Mouse (Mus musculus): ENCODE data around the gene Haus6.
A peak's percentile ranks its signal among the peaks of the same experiment; 100 is the strongest.
"Not testable (repeated sequence)": the region's sequence is repeated elsewhere in the genome, so short reads cannot be mapped to it uniquely, and the experiment has no call there.

Haus6 gene

GRCm38 (mm10) chr4:86611524-86612288, at the start of gene Haus6:
Haus6 (minus strand) TSS chr4:86612055.
- DNase-seq (ENCODE audit: low spot score in 2 of 2), result peak; percentile 89 to 93

- DNase-seq (ENCODE audit: low spot score in 2 of 2), result no peak
Measured at GRCm38 (mm10) chr4:86657176-86657575, 45.3 kb upstream of the Haus6 start.

GRCm38 (mm10) chr4:86656410-86656809, 44.6 kb upstream of the Haus6 start:
- not testable (repeated sequence) for DNase-seq (ENCODE audit: low spot score in 2 of 2)

- DNase-seq (ENCODE audit: low spot score in 2 of 2), result no peak
Measured at GRCm38 (mm10) chr4:86651686-86652384, 40.0 kb upstream of the Haus6 start.

- not testable (repeated sequence) for DNase-seq (ENCODE audit: low spot score in 2 of 2)
Measured at GRCm38 (mm10) chr4:86648394-86648793, 36.5 kb upstream of the Haus6 start.

- not testable (repeated sequence) for DNase-seq (ENCODE audit: low spot score in 2 of 2)
Measured at GRCm38 (mm10) chr4:86637561-86637960, 25.7 kb upstream of the Haus6 start.

GRCm38 (mm10) chr4:86634873-86635272, 23.0 kb upstream of the Haus6 start:
- not testable (repeated sequence) for DNase-seq (ENCODE audit: low spot score in 2 of 2)

GRCm38 (mm10) chr4:86634312-86634711, 22.5 kb upstream of the Haus6 start:
- not testable (repeated sequence) for DNase-seq (ENCODE audit: low spot score in 2 of 2)

GRCm38 (mm10) chr4:86632556-86632955, 20.7 kb upstream of the Haus6 start:
- not testable (repeated sequence) for DNase-seq (ENCODE audit: low spot score in 2 of 2)

GRCm38 (mm10) chr4:86631831-86632230, 20.0 kb upstream of the Haus6 start:
- no peak for DNase-seq (ENCODE audit: low spot score in 2 of 2)

- not testable (repeated sequence) for DNase-seq (ENCODE audit: low spot score in 2 of 2)
Measured at GRCm38 (mm10) chr4:86626496-86626895, 14.6 kb upstream of the Haus6 start.

GRCm38 (mm10) chr4:86625463-86625862, 13.6 kb upstream of the Haus6 start:
- no peak for DNase-seq (ENCODE audit: low spot score in 2 of 2)

- DNase-seq (ENCODE audit: low spot score in 2 of 2), result not testable (repeated sequence)
Measured at GRCm38 (mm10) chr4:86622532-86622931, 10.7 kb upstream of the Haus6 start.

- DNase-seq (ENCODE audit: low spot score in 2 of 2), result no peak
Measured at GRCm38 (mm10) chr4:86622116-86622515, 10.3 kb upstream of the Haus6 start.

- DNase-seq (ENCODE audit: low spot score in 2 of 2), result no peak
Measured at GRCm38 (mm10) chr4:86620506-86620905, 8.7 kb upstream of the Haus6 start.

- no peak for DNase-seq (ENCODE audit: low spot score in 2 of 2)
Measured at GRCm38 (mm10) chr4:86612289-86612620, 400 bp upstream of the Haus6 start.

GRCm38 (mm10) chr4:86591304-86591703, 20.6 kb downstream of the Haus6 start:
- DNase-seq (ENCODE audit: low spot score in 2 of 2), result no peak

- no peak for DNase-seq (ENCODE audit: low spot score in 2 of 2)
Measured at GRCm38 (mm10) chr4:86588236-86588635, 23.6 kb downstream of the Haus6 start.

- DNase-seq (ENCODE audit: low spot score in 2 of 2), result no peak
Measured at GRCm38 (mm10) chr4:86580591-86580990, 31.3 kb downstream of the Haus6 start.

- no peak for DNase-seq (ENCODE audit: low spot score in 2 of 2)
Measured at GRCm38 (mm10) chr4:86580056-86580455, 31.8 kb downstream of the Haus6 start.

- no peak for DNase-seq (ENCODE audit: low spot score in 2 of 2)
Measured at GRCm38 (mm10) chr4:86576630-86577225, 35.1 kb downstream of the Haus6 start.

GRCm38 (mm10) chr4:86576120-86576541, 35.7 kb downstream of the Haus6 start:
- peak in 1 of 2 experiments; percentile 32 for DNase-seq (ENCODE audit: low spot score in 2 of 2)
